Mouse (Mus musculus) retina, postnatal 1 day (tissue): ENCODE data around the gene Adamts6.

ENCODE experiments used
- DNase-seq: peaks from one replicate; pipeline ENCODE4 v3.0.0-alpha.2; 2012

Adamts6 gene

DNA sequence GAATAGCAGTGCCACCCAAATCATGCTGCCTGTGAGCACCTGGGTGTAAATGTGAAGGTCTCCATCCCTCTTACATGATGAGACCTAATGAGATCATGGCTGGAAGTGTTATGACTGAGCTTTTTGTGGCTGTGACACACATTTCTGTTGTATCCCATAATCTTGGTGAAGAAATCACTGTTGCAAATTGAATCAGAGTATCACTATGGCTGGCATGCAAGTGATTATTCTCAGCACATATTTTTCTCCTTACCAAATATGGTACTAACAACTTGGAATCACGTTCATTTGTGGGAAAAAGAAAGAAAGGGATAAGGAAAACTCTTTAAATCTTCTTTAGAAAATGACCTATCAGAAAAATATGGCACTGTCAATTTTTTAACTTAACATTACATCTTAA is 180.4 kb downstream of the Adamts6 start:
- DNase-seq = no peak

DNA sequence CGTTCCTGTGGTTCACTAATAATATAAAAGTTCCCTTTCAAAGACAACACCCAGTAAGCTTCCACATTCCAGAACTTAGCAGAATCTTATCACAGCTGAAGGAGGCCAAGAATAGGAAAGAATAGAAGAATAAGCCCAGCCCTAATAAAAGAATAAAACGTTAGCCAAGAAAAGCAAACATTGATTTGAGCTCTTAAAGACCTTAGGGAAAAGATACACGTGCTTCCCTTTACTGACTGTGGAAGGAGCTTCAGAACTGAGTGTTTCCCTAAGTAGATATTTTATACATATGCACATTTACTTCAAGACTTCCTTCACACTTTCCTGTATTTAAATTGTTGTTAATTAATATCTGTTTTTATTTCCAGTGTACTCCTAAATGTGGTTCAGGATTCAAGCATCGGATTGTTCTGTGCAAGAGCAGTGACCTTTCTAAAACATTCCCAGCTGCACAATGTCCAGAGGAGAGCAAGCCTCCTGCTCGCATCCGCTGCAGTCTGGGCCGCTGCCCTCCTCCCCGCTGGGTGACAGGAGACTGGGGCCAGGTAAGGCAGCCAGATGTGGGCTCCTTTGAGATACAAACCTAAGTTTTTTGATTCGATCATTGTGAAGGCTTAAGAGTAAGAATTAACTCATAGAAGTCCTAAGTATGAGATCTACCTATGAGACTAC is 188.8 kb downstream of the Adamts6 start:
- no peak for DNase-seq

DNA sequence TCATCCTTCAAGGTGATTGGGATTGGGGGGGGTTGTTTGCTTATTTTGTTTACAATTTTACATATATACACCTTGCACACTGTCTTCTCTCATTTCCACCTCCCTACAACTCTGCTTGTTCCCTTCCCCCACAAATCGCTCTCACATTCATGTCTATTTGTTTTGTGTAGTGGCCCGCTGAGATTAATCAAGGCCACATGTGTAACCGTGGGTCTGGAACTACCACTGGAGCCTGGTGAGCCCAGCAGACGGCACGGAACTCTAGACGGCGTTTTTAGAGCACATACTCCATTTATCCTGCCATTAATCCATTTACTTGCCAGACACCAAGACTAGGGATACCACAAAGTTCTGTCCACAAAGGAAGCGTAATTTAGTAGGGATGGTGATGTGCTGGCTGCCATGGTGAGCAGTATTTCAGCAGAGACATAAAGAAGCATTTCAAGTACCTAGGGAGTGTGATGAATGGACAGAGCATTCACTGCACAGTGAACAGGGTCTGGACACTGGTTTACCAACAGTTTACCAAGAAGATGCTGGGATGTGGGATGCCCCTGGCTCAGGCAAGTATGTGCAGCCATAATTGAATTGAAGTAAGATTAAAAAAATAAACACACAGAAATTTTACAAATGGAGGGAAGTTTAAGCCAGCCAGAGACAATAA is 194.9 kb downstream of the Adamts6 start:
- no peak for DNase-seq

DNA sequence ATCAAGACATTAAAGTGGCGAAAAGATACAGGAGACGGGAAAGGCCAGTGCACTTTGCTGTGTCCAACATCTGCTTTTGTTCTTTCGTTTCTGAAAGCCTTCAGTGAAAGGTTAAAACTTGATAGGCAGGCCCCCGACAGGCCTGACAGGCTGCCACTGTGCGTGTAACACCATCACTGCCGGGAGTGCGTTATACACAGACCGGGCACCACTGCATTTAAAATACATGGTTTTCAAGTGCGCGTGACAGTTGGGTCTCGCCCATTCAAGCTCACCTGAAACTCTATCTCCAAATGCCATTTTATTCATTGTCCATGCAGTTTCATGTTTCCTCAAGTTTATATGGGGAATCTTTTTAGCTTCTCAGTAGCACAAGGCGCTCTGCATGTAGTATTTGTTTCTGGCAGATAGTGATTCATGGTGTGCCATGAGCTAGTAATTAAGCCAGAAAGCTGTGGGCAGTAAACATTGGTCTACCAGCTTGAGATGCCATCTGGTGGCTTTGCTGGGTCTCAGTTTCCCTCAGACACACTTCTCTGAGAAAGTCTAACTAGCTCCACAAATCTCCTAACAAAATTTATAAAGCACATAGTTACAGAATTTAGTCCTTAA is 195.6 kb downstream of the Adamts6 start:
- DNase-seq = no peak

DNA sequence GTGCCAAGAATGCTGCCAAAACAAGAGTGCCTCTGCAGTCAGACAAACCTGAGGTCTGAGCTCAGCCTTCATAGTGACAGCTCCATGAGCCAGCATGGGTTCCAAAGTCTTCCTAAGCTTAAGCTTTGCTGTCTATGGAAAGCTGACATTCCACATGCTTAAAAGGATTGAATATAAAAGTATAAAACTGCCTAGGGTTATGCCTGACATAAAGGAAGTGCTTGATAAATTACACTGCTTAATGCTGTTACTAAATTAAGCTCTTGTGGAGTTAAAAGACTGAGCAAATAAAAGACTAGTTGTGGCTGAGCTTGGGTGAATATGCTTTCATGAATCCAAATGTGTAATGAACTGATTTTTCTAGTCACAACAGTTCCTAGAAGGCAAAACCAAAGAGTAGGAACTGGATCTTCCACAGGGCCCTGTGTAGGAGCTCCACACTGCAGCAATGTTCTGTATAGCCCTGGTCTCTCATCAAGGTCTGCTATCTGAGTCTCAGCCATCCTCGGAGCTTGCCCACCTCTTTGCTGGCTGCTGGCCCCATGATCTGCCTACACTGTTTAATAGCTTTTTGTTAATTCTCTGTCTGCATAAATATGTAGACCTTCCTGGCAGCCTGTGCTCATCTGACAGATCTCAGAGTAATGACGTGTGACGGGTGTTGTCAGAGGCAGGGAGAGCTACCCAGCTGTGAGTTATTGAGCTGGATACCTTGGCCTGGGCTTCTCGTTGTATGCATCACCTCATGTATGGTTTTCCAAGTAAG is 203.6 kb downstream of the Adamts6 start:
- DNase-seq = no peak

DNA sequence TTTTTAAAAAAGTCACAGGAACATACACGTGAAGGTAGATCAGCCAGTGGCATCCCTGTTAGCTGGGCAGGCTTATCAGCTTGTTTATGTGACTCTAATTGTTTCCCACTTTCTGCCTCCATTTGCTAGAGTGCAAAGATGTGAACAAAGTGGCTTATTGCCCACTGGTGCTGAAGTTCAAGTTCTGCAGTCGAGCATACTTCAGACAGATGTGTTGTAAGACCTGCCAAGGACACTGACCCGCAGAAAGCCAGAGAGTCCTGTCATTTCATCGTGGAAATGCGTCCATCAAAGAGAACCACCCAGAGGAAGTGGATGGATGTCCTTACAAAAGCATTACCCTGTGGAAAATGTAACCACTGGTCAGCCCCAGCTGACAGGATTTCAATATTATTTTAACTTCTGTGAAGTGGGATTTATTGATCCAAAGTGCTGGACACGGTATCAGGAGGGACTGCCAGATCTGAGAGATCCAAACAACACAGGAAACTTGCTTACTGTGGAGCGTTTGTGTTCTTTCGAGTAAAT is 205.9 kb downstream of the Adamts6 start:
- DNase-seq = no peak

DNA sequence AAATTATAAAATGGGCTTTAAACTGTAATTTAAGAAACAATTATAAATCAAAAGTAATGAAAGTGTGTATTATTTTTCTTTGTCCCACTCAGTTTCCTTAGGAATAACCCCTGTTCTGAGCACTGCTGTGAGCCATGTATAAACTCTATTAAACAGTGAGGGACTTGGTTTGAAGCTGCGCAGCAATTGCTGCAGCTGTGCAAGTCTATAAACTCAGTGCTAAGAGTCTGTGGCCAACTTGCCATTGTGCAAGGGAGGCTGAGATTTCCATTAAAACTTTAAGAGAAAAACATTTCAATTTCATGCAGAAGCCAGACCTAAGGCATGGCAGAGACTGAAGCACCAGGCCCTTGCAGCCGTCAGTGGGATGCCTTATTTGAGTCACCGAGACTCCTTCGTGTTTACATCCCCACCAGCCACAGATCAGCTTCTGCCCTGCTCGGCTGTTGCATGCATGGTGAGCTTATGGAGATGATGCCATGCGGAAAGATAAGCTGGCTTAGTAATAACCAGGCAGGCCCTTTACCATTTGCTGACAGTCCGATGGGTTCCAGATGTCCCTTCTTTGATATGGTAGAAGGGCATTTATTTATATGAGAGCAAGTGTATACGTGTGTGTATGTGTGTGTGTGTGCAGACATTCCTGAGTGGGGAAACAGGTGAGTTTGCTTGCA is 206.7 kb downstream of the Adamts6 start:
- DNase-seq = peak; percentile 49

DNA sequence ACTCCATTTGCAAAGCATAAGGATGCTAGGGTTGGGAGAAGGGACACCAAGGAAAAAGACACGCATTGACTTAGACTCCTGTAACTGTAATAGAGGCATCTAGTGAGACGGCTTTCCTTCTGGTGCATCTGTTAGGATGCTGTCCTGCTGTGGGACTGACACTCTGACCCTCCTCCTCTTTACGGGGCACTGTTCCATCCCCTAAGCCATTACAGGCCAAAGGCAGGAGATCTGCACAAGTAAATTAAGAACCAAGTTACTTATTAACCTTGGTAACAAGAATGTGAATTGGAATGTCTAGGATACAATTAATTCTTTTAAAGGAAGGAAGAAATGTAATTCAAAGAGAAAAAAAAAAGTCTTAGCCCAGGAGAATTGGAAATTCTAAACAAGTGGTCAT is 210.0 kb downstream of the Adamts6 start:
- no peak for DNase-seq

DNA sequence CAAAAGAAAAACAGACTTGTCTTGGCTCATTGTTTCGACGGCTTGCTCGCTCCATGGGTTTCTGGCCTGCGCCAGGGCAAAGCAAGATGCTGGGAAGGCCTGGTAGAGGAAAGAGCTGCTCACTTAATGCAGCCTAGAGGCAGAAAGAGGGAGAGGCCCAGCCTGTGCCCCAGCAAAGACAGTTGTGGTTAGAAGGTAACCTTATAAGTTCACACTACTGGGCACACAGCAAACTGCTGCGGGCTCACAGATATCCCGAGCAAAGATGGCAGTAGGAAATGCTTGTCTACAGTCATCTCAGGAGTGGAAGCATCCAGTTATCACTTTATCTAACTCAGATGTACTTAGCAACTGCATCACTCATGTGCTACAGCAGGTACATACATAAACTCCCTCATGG is 211.0 kb downstream of the Adamts6 start:
- no peak for DNase-seq

DNA sequence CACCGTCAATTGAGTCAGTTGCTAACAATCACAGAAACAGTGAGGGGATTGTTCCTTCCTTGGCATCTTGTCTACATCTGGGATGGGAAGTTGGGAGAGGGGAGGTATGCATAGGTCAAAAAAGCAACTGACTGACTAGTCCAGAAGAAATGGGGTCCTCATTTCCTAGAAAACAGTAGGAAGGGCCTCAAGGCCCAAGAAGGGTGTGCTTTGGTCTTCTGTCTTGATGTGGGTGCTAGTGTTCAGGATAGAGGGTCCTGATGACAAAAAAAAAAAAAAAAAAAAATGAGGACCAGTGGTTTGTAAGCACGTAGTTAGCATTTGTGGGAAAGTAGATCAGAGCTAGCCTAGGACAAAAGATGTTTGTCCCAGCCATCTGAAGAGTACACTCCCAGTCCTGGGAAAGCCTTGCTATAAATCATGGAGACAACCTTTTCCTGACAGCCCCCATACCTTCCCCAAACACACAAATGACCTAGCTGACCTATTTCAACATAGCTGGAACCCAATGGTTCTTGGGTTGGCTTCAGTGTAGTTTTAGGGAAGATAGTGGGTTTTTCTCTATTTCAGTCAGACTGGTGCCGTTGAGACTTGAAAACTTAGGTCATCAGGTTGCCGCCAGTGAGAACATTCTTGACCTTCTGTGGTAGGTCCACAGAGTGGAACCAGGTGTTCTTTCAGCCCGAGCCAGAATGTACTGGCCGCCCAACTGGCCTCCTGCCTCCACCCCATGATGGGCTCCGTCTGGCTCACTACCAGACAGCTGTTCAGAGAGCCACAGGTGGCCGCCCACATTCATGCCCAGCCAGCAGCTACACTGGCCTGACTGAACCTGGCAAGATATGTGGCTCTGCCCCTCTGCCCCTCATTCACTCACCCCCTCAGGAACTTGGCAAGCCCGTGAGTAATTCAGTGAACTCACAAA is 211.7 kb downstream of the Adamts6 start:
- DNase-seq = no peak

DNA sequence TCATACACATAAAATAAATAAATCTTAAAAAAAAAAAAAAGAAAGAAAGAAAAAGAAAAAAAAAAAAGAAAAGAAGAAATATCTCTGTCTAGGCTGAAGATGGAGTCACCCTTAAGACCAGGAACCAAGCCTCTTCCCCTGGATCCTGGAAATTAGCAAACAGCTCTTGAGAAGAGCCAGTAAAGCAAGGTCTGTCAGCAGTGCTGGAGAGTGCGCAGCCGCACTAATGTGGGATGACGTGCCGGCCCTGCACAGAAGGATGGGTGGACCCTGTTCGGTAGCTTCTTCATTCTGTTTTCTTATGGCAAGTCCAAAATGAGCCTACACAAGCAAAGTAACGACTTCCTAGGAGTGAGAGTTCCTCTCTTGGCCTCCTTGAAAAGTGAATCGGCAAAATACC is 214.8 kb downstream of the Adamts6 start:
- DNase-seq = no peak

DNA sequence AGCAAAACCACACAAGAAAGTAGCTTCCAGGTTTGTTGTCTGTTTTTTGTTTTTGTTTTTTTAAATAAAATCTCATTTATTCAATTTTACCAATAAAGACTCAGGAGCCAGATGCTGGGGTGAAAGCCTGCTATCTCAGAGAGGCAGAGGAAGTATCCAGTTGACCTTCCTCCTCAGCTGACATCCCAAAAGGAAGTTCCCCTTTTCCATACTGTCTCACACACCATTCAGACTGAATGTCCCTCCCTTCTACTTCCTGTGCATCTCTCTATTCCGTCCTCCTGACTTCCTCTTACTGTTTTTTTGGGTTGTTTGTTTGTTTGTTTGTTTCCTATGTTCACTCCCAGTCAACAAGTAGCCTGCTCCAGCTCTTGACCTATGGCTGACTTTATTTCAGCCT is 216.4 kb downstream of the Adamts6 start:
- DNase-seq = no peak

DNA sequence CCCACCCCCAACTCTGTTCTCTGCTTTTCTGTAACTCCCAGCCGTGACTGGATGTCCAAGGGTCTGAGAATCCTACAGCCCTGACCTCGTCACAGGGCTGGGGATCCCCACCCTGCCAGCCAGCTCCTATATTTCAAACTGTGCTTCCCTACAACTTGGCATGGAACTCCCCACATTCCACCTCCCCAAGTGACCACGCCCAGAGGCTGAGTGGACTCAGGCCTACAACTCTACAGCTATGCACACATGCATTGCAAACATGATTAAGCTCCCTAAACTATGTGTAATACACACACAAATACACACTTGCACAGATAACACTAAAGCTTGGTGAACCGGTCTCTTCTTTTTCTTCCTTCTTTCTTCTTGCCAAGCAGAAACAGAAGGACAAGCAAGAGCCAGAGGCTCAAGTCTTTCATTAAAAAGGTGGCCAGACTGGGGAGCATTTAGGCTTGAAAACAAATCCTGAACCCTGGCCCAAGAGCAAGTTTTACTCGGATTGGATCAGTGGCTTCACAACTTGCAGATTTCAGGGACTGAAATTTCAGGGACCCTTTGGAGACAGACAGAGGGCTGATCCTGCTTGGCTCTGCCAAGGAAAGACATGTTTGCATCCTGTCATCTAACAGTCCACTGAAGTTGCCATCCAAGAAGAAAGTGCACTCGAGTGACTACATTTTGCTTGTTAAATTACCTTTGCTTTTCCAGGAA is 218.7 kb downstream of the Adamts6 start:
- no peak for DNase-seq

DNA sequence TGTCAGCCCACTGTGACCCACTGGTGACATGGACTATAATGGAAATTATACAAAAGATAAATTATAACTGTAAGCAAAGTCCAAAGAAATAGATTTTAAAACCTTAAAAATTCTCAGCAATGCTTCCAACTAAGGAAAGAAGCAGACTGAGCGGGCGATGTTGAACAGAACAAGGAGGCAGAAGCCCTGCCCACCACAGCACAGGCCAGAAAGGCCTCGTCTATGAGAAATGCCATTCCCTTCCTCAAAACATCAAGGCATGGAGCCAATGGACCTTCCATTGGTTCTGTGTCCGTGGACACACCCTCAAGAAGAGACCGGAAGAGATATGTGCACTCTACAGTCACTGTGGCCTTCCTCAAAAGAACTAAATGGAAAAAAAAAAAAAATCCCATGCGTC is 220.0 kb downstream of the Adamts6 start:
- DNase-seq = no peak

DNA sequence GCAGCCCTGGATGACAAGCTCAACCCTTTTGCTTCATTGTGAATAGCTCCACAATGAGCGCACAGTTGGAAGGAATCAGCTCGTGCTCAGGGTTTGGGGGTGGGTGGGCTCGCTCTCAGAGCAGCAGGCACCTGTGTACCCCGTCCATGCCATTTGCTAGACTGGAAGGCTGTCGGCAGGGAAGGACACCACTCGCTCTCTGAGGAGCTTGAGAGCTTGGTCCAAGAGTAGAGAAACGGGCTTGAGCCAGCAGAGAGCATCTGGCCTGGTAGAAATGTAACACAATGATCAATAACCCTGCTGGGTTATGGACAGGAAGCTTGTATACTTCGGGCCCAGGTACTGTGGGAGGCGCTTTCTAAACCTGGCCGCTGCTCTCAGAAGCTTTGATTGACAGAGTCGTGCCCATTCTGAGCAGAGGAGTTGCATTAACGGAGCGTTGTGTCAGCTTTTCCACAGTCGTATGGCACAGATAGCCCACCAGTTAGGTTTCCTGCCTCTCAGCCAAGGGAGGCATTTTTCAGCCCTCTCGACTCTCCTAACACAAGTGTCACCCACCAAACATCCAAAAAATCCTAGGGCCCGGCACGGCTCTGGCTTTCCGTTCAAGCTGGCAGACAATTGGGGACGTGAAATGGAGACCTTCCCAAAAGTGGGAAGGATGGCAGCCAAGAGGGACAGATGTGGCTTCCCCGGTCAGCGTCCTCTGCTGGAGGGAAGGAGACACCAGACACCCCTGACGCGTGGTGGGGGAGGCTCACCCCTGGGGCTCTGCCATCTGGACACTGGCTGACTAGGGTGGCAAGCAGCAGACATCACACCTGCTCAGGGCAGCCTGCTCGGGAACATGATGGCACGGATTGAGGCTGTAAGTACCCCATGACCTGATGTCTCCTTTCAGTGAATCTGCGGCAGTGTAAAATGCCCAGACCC is 222.2 kb downstream of the Adamts6 start:
- peak; percentile 12 for DNase-seq

DNA sequence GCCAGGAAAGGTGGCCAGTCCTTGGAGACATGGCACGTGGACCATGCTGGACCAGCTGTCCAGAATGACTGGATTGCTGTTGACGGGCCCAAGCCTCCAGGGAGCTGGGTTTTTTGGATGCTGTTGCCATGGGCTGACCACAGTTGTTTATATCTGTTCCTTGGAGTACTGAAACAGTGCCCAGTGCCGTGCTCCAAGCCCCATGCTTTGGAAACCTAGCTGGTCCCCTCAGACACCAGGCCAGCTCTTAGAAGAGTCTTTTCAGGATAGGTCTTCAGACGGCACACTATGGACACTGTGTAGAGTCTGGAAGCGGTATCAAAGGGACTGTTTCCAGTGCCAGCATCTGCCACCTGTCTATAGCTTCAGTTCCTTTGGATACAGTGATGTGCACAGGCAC is 223.1 kb downstream of the Adamts6 start:
- no peak for DNase-seq

DNA sequence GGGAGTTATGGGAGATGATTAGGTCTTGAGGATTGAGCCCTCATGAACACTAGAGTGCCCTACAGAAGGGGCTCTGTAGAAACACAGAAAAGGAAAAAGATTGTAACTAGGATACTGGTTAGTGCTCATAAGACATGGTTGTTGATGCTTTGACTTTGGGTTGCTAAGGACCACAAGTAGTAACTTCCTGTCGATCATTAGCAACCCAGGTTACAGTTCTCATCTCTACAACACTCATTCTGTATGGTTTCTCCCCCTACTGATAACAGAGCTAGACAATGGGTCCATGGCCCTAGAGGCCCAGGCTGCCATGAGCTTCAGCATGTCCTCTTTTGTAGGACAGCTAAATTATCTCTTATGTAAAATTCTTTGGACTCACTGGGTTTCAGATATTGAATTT is 227.4 kb downstream of the Adamts6 start:
- DNase-seq = no peak

DNA sequence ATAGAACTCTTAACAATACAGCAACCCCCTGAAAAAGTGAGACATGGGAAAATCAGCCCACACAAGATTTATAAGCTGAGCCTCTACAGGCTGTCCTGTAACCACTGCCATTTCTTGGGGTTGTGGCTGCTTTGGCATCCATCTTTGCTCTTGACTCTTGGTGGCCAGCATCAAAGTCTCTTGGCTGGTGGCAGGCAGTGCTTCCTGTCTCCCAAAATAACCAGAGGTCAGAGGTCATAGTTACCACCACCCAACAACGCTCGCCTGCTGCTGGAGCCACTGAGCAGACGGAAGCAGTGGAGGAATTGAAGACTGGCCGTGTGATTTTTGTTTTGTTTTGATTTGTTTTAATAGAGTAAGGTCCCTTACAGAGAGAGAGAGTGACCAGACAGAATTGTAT is 228.5 kb downstream of the Adamts6 start:
- no peak for DNase-seq

DNA sequence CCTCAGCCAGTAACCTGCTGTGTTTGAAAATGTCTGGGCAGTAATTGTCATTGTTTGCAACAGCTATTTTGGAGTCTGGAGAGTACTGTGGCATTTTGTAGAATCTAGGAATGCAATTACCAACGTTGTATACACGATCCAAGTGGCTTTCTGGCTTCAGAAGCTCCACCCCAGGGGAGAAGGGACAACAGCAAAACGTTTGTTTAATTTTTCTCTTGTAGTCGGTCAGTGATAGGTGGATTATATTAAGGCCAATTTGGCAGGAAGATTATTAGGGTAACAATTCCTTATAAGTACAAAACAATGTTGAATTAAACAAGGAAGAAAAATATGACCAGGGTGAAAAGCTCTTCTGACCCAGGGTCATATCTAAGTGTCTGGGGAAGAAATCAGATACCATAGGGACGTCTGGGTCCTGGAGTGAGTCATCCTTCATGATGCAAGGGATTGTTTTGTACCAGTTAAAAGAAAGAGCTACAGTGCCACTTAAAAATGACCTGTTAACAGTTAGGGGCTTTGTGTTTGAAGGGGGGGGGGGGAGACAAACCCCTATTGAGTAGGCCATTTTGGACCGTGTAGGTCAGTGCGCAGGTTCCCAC is 229.2 kb downstream of the Adamts6 start:
- no peak for DNase-seq
